Mouse (Mus musculus) testis, adult 2 months (tissue): ENCODE results near the gene Mov10.

Experiments
- CTCF ChIP-seq: fragments of 200-500 bp; IDR thresholded peaks from 2 replicates; pipeline ENCODE4 v1.5.1; 2012; ENCODE audit warnings: low read depth, mild to moderate bottlenecking, inconsistent platforms, low read length, moderate library complexity; ENCODE audit not compliant: control insufficient read depth, insufficient read depth, insufficient replicate concordance
- POLR2A ChIP-seq: fragments of 200-500 bp; IDR thresholded peaks from 2 replicates; pipeline ENCODE4 v1.6.1; 2012; ENCODE audit warnings: low read depth, mild to moderate bottlenecking, inconsistent platforms, low read length, moderate library complexity; ENCODE audit not compliant: control insufficient read depth

DNA sequence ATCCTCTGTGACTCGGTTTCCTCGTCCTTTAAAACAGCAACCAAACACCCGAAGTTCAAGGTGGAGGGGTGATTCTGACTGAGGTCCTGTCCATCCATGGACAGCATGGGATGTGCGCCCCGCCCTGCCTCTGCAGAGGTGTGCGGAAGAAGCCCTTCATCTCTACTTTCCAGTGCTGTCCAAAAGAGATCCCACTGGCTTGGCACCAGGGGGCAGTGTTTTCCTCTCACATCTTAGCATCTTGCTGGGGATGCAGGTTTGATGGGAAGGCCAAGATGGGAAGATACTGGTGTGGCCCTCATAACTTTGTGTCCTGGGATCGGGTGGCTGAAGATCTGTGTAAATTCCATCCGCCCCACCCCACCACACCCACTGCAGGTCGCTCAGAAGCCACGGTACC, 48.3 kb downstream of the Mov10 start:
- TF ChIP-seq CTCF = peak; percentile 46; the same call in 1 of the 2 replicates
- TF ChIP-seq POLR2A = no peak
